Mouse (Mus musculus) neutrophil, adult 5-6 weeks (primary cell): ENCODE measurements around the gene Zfp934. TPM values are rescaled to one million over a fixed set of nuclear protein-coding genes. Genes with fewer than 3 reads are reported as not detected.
"Not testable (repeated sequence)": the region's sequence is repeated elsewhere in the genome, so short reads cannot be mapped to it uniquely, and the experiment has no call there.

ENCODE experiments used
- ATAC-seq: fragments of 151-379, 151-347 bp; 2 replicates; pipeline ENCODE4 v1.8.0; 2017; ENCODE audit warnings: mild to moderate bottlenecking, moderate TSS enrichment; ENCODE audit not compliant: insufficient number of reproducible peaks, poor library complexity, low FRiP score, severe bottlenecking; ENCODE audit errors: extremely low read depth
- total RNA-seq: library from RNA; stranded (forward); fragments of 200-1000 nt; gene quantifications from 2 replicates; pipeline ENCODE4 v1.2.3, GENCODE M21; 2017

Gene Zfp934
- 8.3 and 9.7 TPM in 2 replicates for total RNA-seq

- not testable (repeated sequence) for ATAC-seq
Observed at GRCm38 (mm10) chr13:62571099-62571498, at the start of gene Zfp934. Gene Zfp934 (minus strand): TSS chr13:62571199.

DNA sequence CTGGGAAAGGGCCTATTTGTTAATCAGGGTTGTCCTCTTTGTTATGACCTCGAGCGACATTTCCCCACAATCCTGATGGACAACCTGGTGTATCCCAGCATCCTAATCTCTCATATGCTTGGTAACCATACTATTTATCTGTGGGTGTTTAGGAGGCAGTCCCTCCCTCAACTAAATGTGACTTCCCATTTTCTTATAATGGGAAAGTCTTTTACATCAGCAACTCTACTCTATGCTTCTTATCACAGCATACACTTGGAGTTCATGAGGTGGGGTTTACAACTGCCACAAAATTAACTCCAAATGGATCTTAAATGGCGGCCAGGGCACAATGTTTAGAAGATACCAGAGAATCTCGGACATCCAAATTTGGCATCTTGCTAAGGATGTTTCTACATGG lies 46.5 kb upstream of the Zfp934 start:
- not testable (repeated sequence) for ATAC-seq

GRCm38 (mm10) chr13:62561696-62562095 lies 9.3 kb downstream of the Zfp934 start:
- not testable (repeated sequence) for ATAC-seq

DNA sequence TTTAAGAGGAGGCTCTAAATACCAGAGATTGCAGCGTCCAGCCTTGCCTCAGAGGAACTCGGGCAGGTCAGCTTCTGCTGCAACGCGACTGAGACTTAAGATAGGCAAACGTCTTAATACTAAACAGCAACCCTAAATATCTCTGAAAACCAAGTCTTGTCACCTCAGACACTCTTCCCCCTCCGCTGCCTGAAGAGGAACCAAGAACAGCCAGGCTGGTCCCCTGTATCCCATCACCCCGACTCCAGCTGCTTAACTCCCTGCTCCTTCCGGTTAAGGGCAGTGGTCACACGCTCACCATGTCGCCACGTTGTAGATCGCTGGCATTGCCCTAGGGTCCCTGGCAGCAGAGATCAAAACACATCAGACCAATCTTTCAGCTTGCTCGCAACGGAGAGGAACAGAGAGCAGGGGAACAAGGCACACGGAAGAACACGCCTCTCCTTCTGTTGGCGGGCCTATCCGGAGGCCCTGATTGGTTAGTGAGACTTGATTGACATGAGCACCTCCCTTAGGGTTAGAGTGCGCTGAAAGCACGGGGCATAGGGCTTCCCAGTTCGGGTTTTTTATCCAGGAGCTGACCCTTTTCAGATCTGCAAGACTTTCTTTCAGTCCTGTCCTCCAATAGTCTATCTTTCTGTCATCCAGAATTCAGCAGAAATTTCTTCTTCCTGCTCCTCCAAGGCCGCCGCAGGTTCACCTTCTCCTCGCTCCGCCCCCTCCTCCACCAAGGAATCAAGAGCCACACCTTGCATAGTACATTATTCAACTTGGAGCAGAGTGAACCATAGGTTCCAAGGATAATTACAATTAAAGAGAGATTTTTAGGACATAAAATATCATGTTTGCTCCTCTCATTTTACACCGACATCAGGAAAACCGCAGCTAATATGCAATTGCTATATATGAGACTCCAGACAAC lies 12.5 kb downstream of the Zfp934 start, which contains the start of gene Zfp935:
Zfp935 (minus strand) TSS at position 323 of the 922 bp plus-strand sequence.
- peak; percentile 51 for ATAC-seq

DNA sequence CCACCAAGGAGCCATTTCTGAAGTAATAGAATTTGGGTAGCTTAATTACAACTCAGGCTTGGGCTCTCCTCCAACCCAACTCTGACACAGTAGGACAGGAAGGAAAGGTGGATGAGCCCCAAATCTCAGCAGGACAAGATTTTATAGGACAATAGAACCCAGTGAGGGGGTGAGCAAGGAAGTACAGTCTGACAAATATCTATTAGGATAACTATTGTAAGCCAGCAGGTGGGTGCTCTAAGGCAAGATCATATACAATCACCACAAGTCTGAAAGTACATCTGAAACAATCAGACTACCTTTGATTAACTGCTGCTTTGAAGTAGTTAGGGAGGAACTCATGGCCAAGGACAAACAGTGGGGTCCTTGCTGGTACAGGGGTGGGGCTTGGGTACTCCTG lies 40.9 kb downstream of the Zfp934 start:
- ATAC-seq: not testable (repeated sequence)

GRCm38 (mm10) chr13:62510641-62511420 lies 60.2 kb downstream of the Zfp934 start:
- not testable (repeated sequence) for ATAC-seq

DNA sequence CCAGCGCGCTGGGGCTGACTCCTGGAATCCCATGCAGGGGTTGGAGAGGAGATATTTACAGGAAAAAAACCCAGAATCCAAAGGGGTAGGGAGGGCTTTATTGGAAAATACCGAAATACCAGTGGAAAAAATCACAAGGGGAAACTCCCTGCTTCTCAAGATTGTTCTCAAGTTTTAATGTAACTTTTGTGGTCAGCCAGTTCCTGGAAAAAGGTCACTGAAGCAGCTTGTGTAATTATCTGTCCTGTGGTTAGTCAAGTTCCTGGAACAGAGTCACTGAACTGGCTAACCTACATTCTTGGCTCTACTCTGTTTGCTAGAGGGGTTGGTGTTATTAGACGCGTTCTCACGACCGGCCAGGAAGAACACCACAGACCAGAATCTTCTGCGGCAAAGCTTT lies 98.3 kb downstream of the Zfp934 start:
- ATAC-seq: not testable (repeated sequence)

DNA sequence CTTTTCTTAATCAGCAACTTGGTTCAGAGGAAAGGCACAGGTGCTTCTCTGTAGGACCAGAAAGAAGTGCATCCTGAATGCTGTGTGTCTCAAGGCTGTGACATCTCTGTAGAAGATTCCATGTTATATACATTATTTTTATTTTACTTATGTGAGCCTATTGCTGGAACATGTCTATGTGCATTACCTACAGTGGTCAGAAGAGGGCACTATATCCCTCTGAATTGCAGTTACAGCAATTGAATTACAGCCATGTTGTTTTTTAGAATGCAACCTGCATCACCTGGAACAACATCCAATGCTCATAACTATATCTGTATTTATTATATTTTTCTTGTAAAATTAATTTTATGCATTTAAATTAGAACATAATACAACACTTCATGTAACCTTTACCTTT lies 101.1 kb downstream of the Zfp934 start:
- ATAC-seq: peak; percentile 80

DNA sequence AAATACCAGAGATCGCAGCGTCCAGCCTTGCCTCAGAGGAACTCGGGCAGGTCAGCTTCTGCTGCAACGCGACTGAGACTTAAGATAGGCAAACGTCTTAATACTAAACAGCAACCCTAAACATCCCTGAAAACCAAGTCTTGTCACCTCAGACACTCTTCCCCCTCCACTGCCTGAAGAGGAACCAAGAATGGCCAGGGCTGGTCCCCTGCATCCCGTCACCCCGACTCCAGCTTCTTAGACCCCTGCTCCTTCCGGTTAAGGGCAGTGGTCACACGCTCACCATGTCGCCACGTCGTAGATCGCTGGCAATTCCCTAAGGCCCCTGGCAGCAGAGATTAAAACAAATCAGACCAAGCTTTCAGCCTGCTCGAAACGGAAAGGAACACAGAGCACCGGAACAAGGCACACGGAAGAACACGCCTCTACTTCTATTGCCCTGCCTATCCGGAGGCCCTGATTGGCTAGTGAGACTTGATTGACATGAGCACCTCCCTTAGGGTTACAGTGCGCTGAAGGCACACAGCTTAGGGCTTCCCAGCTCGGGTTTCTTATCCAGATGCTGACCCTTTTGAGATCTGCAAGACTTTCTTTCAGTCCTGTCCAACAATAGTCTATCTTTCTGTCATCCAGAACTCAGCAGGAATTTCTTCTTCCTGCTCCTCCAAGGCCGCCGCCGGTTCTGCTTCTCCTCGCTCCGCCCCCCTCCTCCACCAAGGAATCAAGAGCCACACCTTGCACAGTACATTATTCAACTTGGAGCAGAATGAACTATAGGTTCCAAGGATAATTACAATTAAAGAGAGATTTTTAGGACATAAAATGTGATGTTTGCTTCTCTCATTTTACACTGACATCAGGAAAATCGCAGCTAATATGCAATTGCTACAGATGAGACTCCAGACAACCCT lies 104.3 kb downstream of the Zfp934 start, which contains the start of gene Gm49359:
Gm49359 (minus strand) TSS at position 409 of the 911 bp plus-strand sequence.
- ATAC-seq: peak; percentile 100

Other genes with a start within 250 kb of the Zfp934 start
- 3.2 and 3.6 TPM in 2 replicates for gene Gm3604, start 188.0 kb downstream of the Zfp934 start, total RNA-seq
- 18.3 and 22.7 TPM in 2 replicates for gene Gm49359, start 104.4 kb downstream of the Zfp934 start, total RNA-seq
- gene Zfp935, start 12.7 kb downstream of the Zfp934 start, total RNA-seq: 1.8 TPM in 1 of 2 replicates, not detected in the other
- gene 6720489N17Rik, start 53.0 kb upstream of the Zfp934 start, total RNA-seq: 3.3 and 4.4 TPM in 2 replicates
- 17.7 and 24.3 TPM in 2 replicates for gene Platr25, start 189.5 kb upstream of the Zfp934 start, total RNA-seq
- gene Gm5141, start 214.6 kb upstream of the Zfp934 start, total RNA-seq: 3.7 and 4.4 TPM in 2 replicates